Mouse (Mus musculus): ENCODE data around the gene Hsh2d. TPM values are rescaled to one million over a fixed set of nuclear protein-coding genes. Genes with fewer than 3 reads are reported as not detected.

Hsh2d gene
- total and polyA plus RNA-seq, 3 experiments, result 0.16 to 2.2 TPM; not detected in 1

- no peak overlapping the region for H3K4me3 ChIP-seq (ENCODE audit: low read depth, low read length)
- no peak for TF ChIP-seq GATA2 (IDR thresholded peaks at IDR 0.05; ENCODE audit: borderline replicate concordance, low read depth, low read length)
- no peak for TF ChIP-seq POLR2AphosphoS5 (IDR thresholded peaks at IDR 0.05; ENCODE audit: insufficient replicate concordance, low read depth, low read length)
- no peak for TF ChIP-seq CTCF (IDR thresholded peaks at IDR 0.05; ENCODE audit: low read depth, low read length)
- TF ChIP-seq GATA1 (IDR thresholded peaks at IDR 0.05; ENCODE audit: borderline replicate concordance, low read length), result no peak
- no peak for TF ChIP-seq TAL1 (conservative IDR thresholded peaks at IDR 0.05; ENCODE audit: low read depth, low read length)
- peaks cover 4% of the 10 kb centered on the region for H3K27me3 ChIP-seq (ENCODE audit: insufficient read depth, low read length)
- H3K36me3 ChIP-seq (replicated peaks), result peaks cover 26% of the 10 kb centered on the region
- H3K9me3 ChIP-seq (replicated peaks), result no peaks in the 10 kb centered on the region
- ATAC-seq (ENCODE audit: extremely low read depth, insufficient number of reproducible peaks, low FRiP score, poor library complexity, severe bottlenecking) (no peak), DNase-seq (ENCODE audit: low spot score) (no peak)
- no peaks in the 10 kb centered on the region; the same call in 1 of the 2 replicates for H3K4me1 ChIP-seq (ENCODE audit: insufficient read depth, low read depth, low read length)
Measured at GRCm38 (mm10) chr8:72147266-72147665, 42.2 kb upstream of the Hsh2d start.

- Histone ChIP-seq H3K9me3 (replicated peaks) (no peaks in the 10 kb centered on the region), H3K27me3 (ENCODE audit: insufficient read depth, low read length) (peaks cover 2% of the 10 kb centered on the region; the same call in 1 of the 2 replicates), H3K4me1 (ENCODE audit: insufficient read depth, low read depth, low read length) (no peaks in the 10 kb centered on the region; the same call in 1 of the 2 replicates), H3K36me3 (replicated peaks) (peaks cover 37% of the 10 kb centered on the region), H3K4me3 (ENCODE audit: low read depth, low read length) (no peak overlapping the region)
- DNase-seq (ENCODE audit: low spot score) (no peak), ATAC-seq (ENCODE audit: extremely low read depth, insufficient number of reproducible peaks, low FRiP score, poor library complexity, severe bottlenecking) (no peak)
- TF ChIP-seq GATA1 (IDR thresholded peaks at IDR 0.05; ENCODE audit: borderline replicate concordance, low read length), result no peak
- TF ChIP-seq POLR2AphosphoS5 (IDR thresholded peaks at IDR 0.05; ENCODE audit: insufficient replicate concordance, low read depth, low read length), result no peak
- no peak for TF ChIP-seq CTCF (IDR thresholded peaks at IDR 0.05; ENCODE audit: low read depth, low read length)
- no peak for TF ChIP-seq GATA2 (IDR thresholded peaks at IDR 0.05; ENCODE audit: borderline replicate concordance, low read depth, low read length)
- no peak for TF ChIP-seq TAL1 (conservative IDR thresholded peaks at IDR 0.05; ENCODE audit: low read depth, low read length)
Measured at GRCm38 (mm10) chr8:72149056-72149455, 40.4 kb upstream of the Hsh2d start.

GRCm38 (mm10) chr8:72151418-72152078 lies 37.9 kb upstream of the Hsh2d start:
- peaks cover 8% of the 10 kb centered on the region; the same call in 1 of the 2 replicates for H3K4me1 ChIP-seq (ENCODE audit: insufficient read depth, low read depth, low read length)
- no peaks in the 10 kb centered on the region for H3K9me3 ChIP-seq (replicated peaks)
- ATAC-seq (ENCODE audit: extremely low read depth, insufficient number of reproducible peaks, low FRiP score, poor library complexity, severe bottlenecking) (no peak), DNase-seq (ENCODE audit: low spot score) (no peak)
- H3K36me3 ChIP-seq (replicated peaks), result peaks cover 53% of the 10 kb centered on the region
- no peak overlapping the region for H3K4me3 ChIP-seq (ENCODE audit: low read depth, low read length)
- TF ChIP-seq POLR2AphosphoS5 (IDR thresholded peaks at IDR 0.05; ENCODE audit: insufficient replicate concordance, low read depth, low read length), result no peak
- no peak for TF ChIP-seq GATA2 (IDR thresholded peaks at IDR 0.05; ENCODE audit: borderline replicate concordance, low read depth, low read length)
- no peak for TF ChIP-seq CTCF (IDR thresholded peaks at IDR 0.05; ENCODE audit: low read depth, low read length)
- TF ChIP-seq GATA1 (IDR thresholded peaks at IDR 0.05; ENCODE audit: borderline replicate concordance, low read length), result no peak
- TF ChIP-seq TAL1 (conservative IDR thresholded peaks at IDR 0.05; ENCODE audit: low read depth, low read length), result no peak
- no peaks in the 10 kb centered on the region for H3K27me3 ChIP-seq (ENCODE audit: insufficient read depth, low read length)

GRCm38 (mm10) chr8:72153382-72153781 lies 36.1 kb upstream of the Hsh2d start:
- no peaks in the 10 kb centered on the region for H3K27me3 ChIP-seq (ENCODE audit: insufficient read depth, low read length)
- DNase-seq (ENCODE audit: low spot score) (no peak), ATAC-seq (ENCODE audit: extremely low read depth, insufficient number of reproducible peaks, low FRiP score, poor library complexity, severe bottlenecking) (no peak)
- H3K36me3 ChIP-seq (replicated peaks), result peaks cover 60% of the 10 kb centered on the region
- H3K9me3 ChIP-seq (replicated peaks), result no peaks in the 10 kb centered on the region
- H3K4me3 ChIP-seq (ENCODE audit: low read depth, low read length), result no peak overlapping the region
- TF ChIP-seq CTCF (IDR thresholded peaks at IDR 0.05; ENCODE audit: low read depth, low read length) (no peak), GATA2 (IDR thresholded peaks at IDR 0.05; ENCODE audit: borderline replicate concordance, low read depth, low read length) (no peak)
- H3K4me1 ChIP-seq (ENCODE audit: insufficient read depth, low read depth, low read length), result peaks cover 18% of the 10 kb centered on the region

GRCm38 (mm10) chr8:72158096-72158495 lies 31.3 kb upstream of the Hsh2d start:
- Histone ChIP-seq H3K9me3 (replicated peaks) (no peaks in the 10 kb centered on the region), H3K4me1 (ENCODE audit: insufficient read depth, low read depth, low read length) (peaks cover 39% of the 10 kb centered on the region), H3K4me3 (ENCODE audit: low read depth, low read length) (no peak overlapping the region), H3K27me3 (ENCODE audit: insufficient read depth, low read length) (no peaks in the 10 kb centered on the region), H3K36me3 (replicated peaks) (peaks cover 53% of the 10 kb centered on the region)
- no peak for DNase-seq (ENCODE audit: low spot score)
- no peak for ATAC-seq (ENCODE audit: extremely low read depth, insufficient number of reproducible peaks, low FRiP score, poor library complexity, severe bottlenecking)
- TF ChIP-seq GATA1 (IDR thresholded peaks at IDR 0.05; ENCODE audit: borderline replicate concordance, low read length) (no peak), CTCF (IDR thresholded peaks at IDR 0.05; ENCODE audit: low read depth, low read length) (no peak)

- no peak for DNase-seq (ENCODE audit: low spot score)
- ATAC-seq (ENCODE audit: extremely low read depth, insufficient number of reproducible peaks, low FRiP score, poor library complexity, severe bottlenecking), result no peak
- Histone ChIP-seq H3K27me3 (ENCODE audit: insufficient read depth, low read length) (no peaks in the 10 kb centered on the region), H3K36me3 (replicated peaks) (peaks cover 53% of the 10 kb centered on the region), H3K4me3 (ENCODE audit: low read depth, low read length) (no peak overlapping the region), H3K4me1 (ENCODE audit: insufficient read depth, low read depth, low read length) (peaks cover 42% of the 10 kb centered on the region), H3K9me3 (replicated peaks) (no peaks in the 10 kb centered on the region)
- no peak for TF ChIP-seq TAL1 (conservative IDR thresholded peaks at IDR 0.05; ENCODE audit: low read depth, low read length)
- TF ChIP-seq CTCF (IDR thresholded peaks at IDR 0.05; ENCODE audit: low read depth, low read length), result no peak
- TF ChIP-seq POLR2AphosphoS5 (IDR thresholded peaks at IDR 0.05; ENCODE audit: insufficient replicate concordance, low read depth, low read length), result no peak
- TF ChIP-seq GATA1 (IDR thresholded peaks at IDR 0.05; ENCODE audit: borderline replicate concordance, low read length), result no peak
- TF ChIP-seq GATA2 (IDR thresholded peaks at IDR 0.05; ENCODE audit: borderline replicate concordance, low read depth, low read length), result no peak
Measured at GRCm38 (mm10) chr8:72158726-72159125, 30.7 kb upstream of the Hsh2d start.

Data from G1E (cell line).